Mouse (Mus musculus): ENCODE results near the gene Fbln1.
"Not testable (repeated sequence)": the region's sequence is repeated elsewhere in the genome, so short reads cannot be mapped to it uniquely, and the experiment has no call there.

Gene Fbln1

GRCm38 (mm10) chr15:85295544-85295943 is 89.8 kb downstream of the Fbln1 start:
- DNase-seq (ENCODE audit: low spot score in 2 of 2): no peak

- no peak for DNase-seq (ENCODE audit: low spot score in 2 of 2)
These were observed 90.2 kb downstream of the Fbln1 start for GRCm38 (mm10) chr15:85295977-85296376.

GRCm38 (mm10) chr15:85296538-85296937 is 90.8 kb downstream of the Fbln1 start:
- no peak for DNase-seq (ENCODE audit: low spot score in 2 of 2)

GRCm38 (mm10) chr15:85298167-85298781 is 92.5 kb downstream of the Fbln1 start:
- no peak for DNase-seq (ENCODE audit: low spot score in 2 of 2)

- DNase-seq (ENCODE audit: low spot score in 2 of 2): no peak
These were observed 93.2 kb downstream of the Fbln1 start for GRCm38 (mm10) chr15:85298946-85299345.

GRCm38 (mm10) chr15:85303241-85303640 is 97.5 kb downstream of the Fbln1 start:
- DNase-seq (ENCODE audit: low spot score in 2 of 2): no peak

- DNase-seq (ENCODE audit: low spot score in 2 of 2): no peak
These were observed 98.2 kb downstream of the Fbln1 start for GRCm38 (mm10) chr15:85303976-85304375.

- no peak for DNase-seq (ENCODE audit: low spot score in 2 of 2)
These were observed 101.4 kb downstream of the Fbln1 start for GRCm38 (mm10) chr15:85307061-85307660.

- no peak for DNase-seq (ENCODE audit: low spot score in 2 of 2)
These were observed 105.4 kb downstream of the Fbln1 start for GRCm38 (mm10) chr15:85311058-85311657.

- peak; percentile 36 to 72 for DNase-seq (ENCODE audit: low spot score in 2 of 2)
These were observed 109.8 kb downstream of the Fbln1 start for GRCm38 (mm10) chr15:85315378-85316025.

- no peak for DNase-seq (ENCODE audit: low spot score in 2 of 2)
These were observed 110.8 kb downstream of the Fbln1 start for GRCm38 (mm10) chr15:85316342-85317140.

GRCm38 (mm10) chr15:85319924-85320668 is 114.3 kb downstream of the Fbln1 start:
- no peak for DNase-seq (ENCODE audit: low spot score in 2 of 2)

GRCm38 (mm10) chr15:85323214-85323613 is 117.5 kb downstream of the Fbln1 start:
- DNase-seq (ENCODE audit: low spot score in 2 of 2): no peak

- no peak for DNase-seq (ENCODE audit: low spot score in 2 of 2)
These were observed 118.7 kb downstream of the Fbln1 start for GRCm38 (mm10) chr15:85324426-85324825.

- DNase-seq (ENCODE audit: low spot score in 2 of 2): no peak
These were observed 122.1 kb downstream of the Fbln1 start for GRCm38 (mm10) chr15:85327808-85328207.

- peak in 1 of 2 experiments; percentile 40 for DNase-seq (ENCODE audit: low spot score in 2 of 2)
These were observed 122.7 kb downstream of the Fbln1 start for GRCm38 (mm10) chr15:85328455-85328854.

- DNase-seq (ENCODE audit: low spot score in 2 of 2): no peak
These were observed 123.3 kb downstream of the Fbln1 start for GRCm38 (mm10) chr15:85329096-85329495.

- no peak for DNase-seq (ENCODE audit: low spot score in 2 of 2)
These were observed 124.3 kb downstream of the Fbln1 start for GRCm38 (mm10) chr15:85330024-85330423.

GRCm38 (mm10) chr15:85333511-85333910 is 127.8 kb downstream of the Fbln1 start:
- DNase-seq (ENCODE audit: low spot score in 2 of 2): not testable (repeated sequence)

GRCm38 (mm10) chr15:85334234-85334633 is 128.5 kb downstream of the Fbln1 start:
- DNase-seq (ENCODE audit: low spot score in 2 of 2): no peak

GRCm38 (mm10) chr15:85335671-85336300 is 130.0 kb downstream of the Fbln1 start, which contains the start of gene Atxn10:
Gene Atxn10 (plus strand): TSS chr15:85336245.
- peak in 1 of 2 experiments; percentile 16 for DNase-seq (ENCODE audit: low spot score in 2 of 2)

Data from thymus, postnatal 10 days (tissue).